Mouse (Mus musculus): Measurements from ENCODE around the gene Ntm.

- TF ChIP-seq CTCF (IDR thresholded peaks at IDR 0.05; ENCODE audit: control insufficient read depth, insufficient read depth, low read length) (no peak), POLR2A (IDR thresholded peaks at IDR 0.05; ENCODE audit: borderline replicate concordance, control insufficient read depth, low read depth, low read length) (no peak)
Measured at GRCm38 (mm10) chr9:29928796-29929195, 34.1 kb downstream of the Ntm start.

Measured in bone marrow, adult 2 months (tissue).